Mouse (Mus musculus) small intestine, adult 2 months (tissue): ENCODE results near the gene Paqr9. TPM values are rescaled to one million over a fixed set of nuclear protein-coding genes. Genes with fewer than 3 reads are reported as not detected.

Source experiments
- H3K27ac ChIP-seq: fragments of 200-500 bp; 2 replicates; pipeline ENCODE4 v1.5.1; 2012; ENCODE audit warnings: low read depth, low read length, control low read depth, inconsistent platforms; ENCODE audit not compliant: insufficient read depth
- H3K27me3 ChIP-seq: fragments of 200-500 bp; 2 replicates; pipeline ENCODE4 v1.6.1; 2012; ENCODE audit warnings: mild to moderate bottlenecking, moderate library complexity, low read length, inconsistent platforms; ENCODE audit not compliant: control insufficient read depth, insufficient read depth
- H3K36me3 ChIP-seq: fragments of 200-500 bp; 2 replicates; pipeline ENCODE4 v1.6.1; 2012; ENCODE audit warnings: mild to moderate bottlenecking, low read length, control low read depth, inconsistent platforms; ENCODE audit not compliant: control insufficient read depth, insufficient read depth
- H3K4me1 ChIP-seq: fragments of 200-500 bp; 2 replicates; pipeline ENCODE4 v1.6.1; 2012; ENCODE audit warnings: low read length, inconsistent platforms, mixed read lengths; ENCODE audit not compliant: control insufficient read depth, insufficient read depth, insufficient read length
- H3K4me3 ChIP-seq: fragments of 200-500 bp; 2 replicates; pipeline ENCODE4 v1.5.1; 2012; ENCODE audit warnings: low read depth, mild to moderate bottlenecking, control low read depth, inconsistent platforms, low read length, moderate library complexity
- CTCF ChIP-seq: fragments of 200-500 bp; IDR thresholded peaks from 2 replicates; pipeline ENCODE4 v1.5.1; 2012; ENCODE audit warnings: low read depth, mild to moderate bottlenecking, control low read depth, inconsistent platforms, low read length, moderate library complexity, mixed read lengths; ENCODE audit not compliant: insufficient replicate concordance, insufficient read length; ENCODE audit errors: extremely low read depth
- POLR2A ChIP-seq: fragments of 200-500 bp; IDR thresholded peaks from 2 replicates; pipeline ENCODE4 v1.6.1; 2012; ENCODE audit warnings: low read depth, mild to moderate bottlenecking, control low read depth, inconsistent platforms, low read length, moderate library complexity
- WGBS: fragments of 180-500 bp; shearing (Covaris S2); methylation state at CpG from one replicate; pipeline ENCODE4 v1.1.7; 2018; 5-methylcytosine and 5-hydroxymethylcytosine counted together
- polyA plus RNA-seq: library from polyadenylated mRNA; depleted of rRNA; stranded (reverse); fragments of >200 nt; gene quantifications from 2 replicates; pipeline ENCODE4 v1.2.3, GENCODE M21; 2012; rRNA removed

Paqr9 gene
- polyA plus RNA-seq, 1 experiment = 0.44 TPM

GRCm38 (mm10) chr9:95614861-95615615 lies 55.6 kb downstream of the Paqr9 start:
- H3K4me1 ChIP-seq = no peaks in the 10 kb centered on the region
- no peaks in the 10 kb centered on the region for H3K36me3 ChIP-seq
- WGBS = 70% methylated on average over 14 of the region's 14 CpGs
- TF ChIP-seq POLR2A (no peak), CTCF (no peak)
- no peak overlapping the region for H3K4me3 ChIP-seq
- H3K27me3 ChIP-seq = no peaks in the 10 kb centered on the region
- H3K27ac ChIP-seq = no peak overlapping the region

GRCm38 (mm10) chr9:95615961-95616360 lies 56.5 kb downstream of the Paqr9 start:
- H3K27ac ChIP-seq = no peak overlapping the region
- TF ChIP-seq POLR2A = no peak
- TF ChIP-seq CTCF = no peak
- no peaks in the 10 kb centered on the region for H3K36me3 ChIP-seq
- 52% methylated on average over 3 of the region's 3 CpGs for WGBS
- H3K4me1 ChIP-seq = no peaks in the 10 kb centered on the region
- no peaks in the 10 kb centered on the region for H3K27me3 ChIP-seq
- H3K4me3 ChIP-seq = no peak overlapping the region

Other genes with a start within 250 kb of the Paqr9 start
- 1.6 and 6.4 TPM in 2 replicates for gene Chst2, start 152.9 kb upstream of the Paqr9 start, polyA plus RNA-seq
- 0.42 and 0.67 TPM in 2 replicates for gene U2surp, start 47.7 kb upstream of the Paqr9 start, polyA plus RNA-seq
- gene Pcolce2, start 77.9 kb downstream of the Paqr9 start, polyA plus RNA-seq = 0.06 and 0.18 TPM in 2 replicates
- gene Trpc1, start 190.7 kb downstream of the Paqr9 start, polyA plus RNA-seq = 1.7 and 2.2 TPM in 2 replicates